Mouse (Mus musculus) CH12.LX (cell line): ENCODE measurements around the gene Ube2b. TPM values are rescaled to one million over a fixed set of nuclear protein-coding genes. Genes with fewer than 3 reads are reported as not detected.
A peak's percentile ranks its signal among the peaks of the same experiment; 100 is the strongest.

ENCODE experiments used
- DNase-seq: peaks from one replicate; pipeline ENCODE4 v3.0.0-alpha.2; 2013; ENCODE audit errors: extremely low read depth
- H3K27ac ChIP-seq: 2 replicates; pipeline ENCODE4 v1.5.1; 2012; ENCODE audit warnings: low read depth, mild to moderate bottlenecking, control low read depth, moderate library complexity; ENCODE audit not compliant: insufficient read depth
- H3K27me3 ChIP-seq: replicated peaks from 2 replicates; pipeline ENCODE3; 2012; ENCODE audit warnings: inconsistent platforms
- H3K36me3 ChIP-seq, 2 experiments: replicated peaks in 1 of 2; 2 replicates each; pipeline versions ENCODE3 to v1.6.1; 2012; ENCODE audit warnings: inconsistent platforms in 1 of 2, low read length in 1 of 2, mild to moderate bottlenecking in 1 of 2, mixed read lengths in 1 of 2, moderate library complexity in 1 of 2; ENCODE audit not compliant: control insufficient read depth in 1 of 2, insufficient read depth in 1 of 2
- H3K4me1 ChIP-seq, 2 experiments: 2 replicates each; pipeline ENCODE4 v1.6.1; 2012; ENCODE audit warnings: inconsistent platforms in 1 of 2, moderate library complexity in 1 of 2; ENCODE audit not compliant: insufficient read depth in 2 of 2, control insufficient read depth in 1 of 2
- H3K4me2 ChIP-seq: 2 replicates; pipeline ENCODE4 v1.6.1; 2012; ENCODE audit warnings: low read depth, mild to moderate bottlenecking, control low read depth; ENCODE audit not compliant: poor library complexity, insufficient read depth, severe bottlenecking
- H3K4me3 ChIP-seq, 3 experiments: fragments of 150-350 bp in 1 of 3; sonication (generic) in 1 of 3; replicated peaks in 1 of 3; 2 replicates each; pipeline versions ENCODE3 to v1.5.1; 2011 to 2012; ENCODE audit warnings: low read depth in 2 of 3, low read length in 2 of 3, mild to moderate bottlenecking in 2 of 3, moderate library complexity in 2 of 3, control low read depth in 1 of 3, improper control_type of control experiment in 1 of 3, inconsistent platforms in 1 of 3, mixed read lengths in 1 of 3; ENCODE audit not compliant: poor library complexity in 1 of 3
- H3K79me2 ChIP-seq: replicated peaks from 2 replicates; pipeline ENCODE4 v1.6.1; 2012; ENCODE audit warnings: mild to moderate bottlenecking, moderate library complexity; ENCODE audit not compliant: control insufficient read depth, poor library complexity, insufficient read depth, severe bottlenecking; ENCODE audit errors: extremely low read depth
- H3K9ac ChIP-seq: 2 replicates; pipeline ENCODE4 v1.6.1; 2012; ENCODE audit warnings: low read depth, mild to moderate bottlenecking, control low read depth, moderate library complexity; ENCODE audit not compliant: insufficient read depth
- H3K9me3 ChIP-seq: replicated peaks from 2 replicates; pipeline ENCODE3; 2012; ENCODE audit warnings: low read length, inconsistent platforms, mixed read lengths
- BHLHE40 ChIP-seq: IDR thresholded peaks from 2 replicates; pipeline ENCODE4 v1.6.1; 2011; ENCODE audit warnings: mild to moderate bottlenecking, low read depth, low read length, improper control_type of control experiment
- CHD1 ChIP-seq: IDR thresholded peaks from 2 replicates; pipeline ENCODE4 v1.6.1; 2012; ENCODE audit warnings: low read depth, low read length, improper control_type of control experiment, inconsistent platforms
- ELF1 ChIP-seq: IDR thresholded peaks from 2 replicates; pipeline ENCODE4 v1.6.1; 2014; ENCODE audit warnings: low read depth, mild to moderate bottlenecking, inconsistent platforms, low read length, improper control_type of control experiment
- ETS1 ChIP-seq: conservative IDR thresholded peaks from 2 replicates; pipeline ENCODE4 v1.6.1; 2012; ENCODE audit warnings: low read depth, mild to moderate bottlenecking, inconsistent platforms, low read length, improper control_type of control experiment, moderate library complexity
- GABPA ChIP-seq: IDR thresholded peaks from 2 replicates; pipeline ENCODE4 v1.6.1; 2012; ENCODE audit warnings: low read depth, low read length, improper control_type of control experiment, inconsistent platforms; ENCODE audit not compliant: insufficient replicate concordance
- JUND ChIP-seq: conservative IDR thresholded peaks from 2 replicates; pipeline ENCODE4 v1.6.1; 2011; ENCODE audit warnings: low read depth, low read length, improper control_type of control experiment
- MXI1 ChIP-seq: IDR thresholded peaks from 2 replicates; pipeline ENCODE4 v1.6.1; 2011; ENCODE audit warnings: mild to moderate bottlenecking, low read depth, low read length, improper control_type of control experiment
- NELFE ChIP-seq: IDR thresholded peaks from 2 replicates; pipeline ENCODE4 v1.6.1; 2011; ENCODE audit warnings: low read depth, low read length, improper control_type of control experiment
- NRF1 ChIP-seq: IDR thresholded peaks from 2 replicates; pipeline ENCODE4 v1.6.1; 2014; ENCODE audit warnings: low read depth, mild to moderate bottlenecking, inconsistent platforms, low read length, improper control_type of control experiment, moderate library complexity
- PAX5 ChIP-seq: IDR thresholded peaks from 2 replicates; pipeline ENCODE4 v1.6.1; 2012; ENCODE audit warnings: low read length, inconsistent platforms, mixed read lengths
- POLR2A ChIP-seq: IDR thresholded peaks from 2 replicates; pipeline ENCODE4 v1.6.1; 2011; ENCODE audit warnings: low read depth, mild to moderate bottlenecking, improper control_type of control experiment, low read length
- RCOR1 ChIP-seq: conservative IDR thresholded peaks from 2 replicates; pipeline ENCODE4 v1.6.1; 2012; ENCODE audit warnings: low read depth, mild to moderate bottlenecking, inconsistent platforms, low read length, improper control_type of control experiment
- SIN3A ChIP-seq: IDR thresholded peaks from 2 replicates; pipeline ENCODE4 v1.6.1; 2012; ENCODE audit warnings: low read length, improper control_type of control experiment, inconsistent platforms
- TCF12 ChIP-seq: IDR thresholded peaks from 2 replicates; pipeline ENCODE4 v1.6.1; 2014; ENCODE audit warnings: low read depth, mild to moderate bottlenecking, inconsistent platforms, low read length, improper control_type of control experiment
- USF2 ChIP-seq: conservative IDR thresholded peaks from 2 replicates; pipeline ENCODE4 v1.6.1; 2011; ENCODE audit warnings: low read depth, low read length, improper control_type of control experiment
- ZKSCAN1 ChIP-seq: IDR thresholded peaks from 2 replicates; pipeline ENCODE4 v1.6.1; 2012; ENCODE audit warnings: low read depth, inconsistent platforms, low read length, improper control_type of control experiment, borderline replicate concordance
- ZMIZ1 ChIP-seq: IDR thresholded peaks from 2 replicates; pipeline ENCODE4 v1.6.1; 2012; ENCODE audit warnings: low read depth, mild to moderate bottlenecking, inconsistent platforms, low read length, improper control_type of control experiment
- ZNF384 ChIP-seq: IDR thresholded peaks from 2 replicates; pipeline ENCODE4 v1.6.1; 2012; ENCODE audit warnings: low read depth, low read length, improper control_type of control experiment, inconsistent platforms
- dilution Hi-C: fragments of 300-500 bp; cut with MboI; formaldehyde crosslinking; loops from 2 replicates; pipeline ENCODE4 v1.14.3; 2020; ENCODE audit warnings: low sequenced_read_pairs; ENCODE audit not compliant: extremely low pct_unique_long_range_greater_than_20kb, extremely low pct_ligation_motif_present
- in situ Hi-C: fragments of 300-500 bp; cut with MboI; formaldehyde crosslinking; loops from 3 replicates; pipeline ENCODE4 v1.14.3; 2019; ENCODE audit warnings: low sequenced_read_pairs, low pct_ligation_motif_present, low pct_unique_long_range_greater_than_20kb, mixed read lengths
- polyA plus RNA-seq: library from polyadenylated mRNA; unstranded; fragments of >175 nt; gene quantifications from 2 replicates; pipeline ENCODE4 v1.2.1, GENCODE M21; 2012; ENCODE audit warnings: low read depth; ENCODE audit not compliant: insufficient read length
- total RNA-seq, 2 experiments: library from RNA; depleted of rRNA; stranded (reverse); fragments of 300-350 nt in 1 of 2; fragments of >200 nt in 1 of 2; gene quantifications; 2 replicates each; pipeline ENCODE4 v1.2.3; 2012 to 2014

Ube2b gene
- total and polyA plus RNA-seq, 3 experiments: 76.7 to 278 (median 230) TPM

GRCm38 (mm10) chr11:51957760-51958159 lies 42.8 kb downstream of the Ube2b start:
- in situ Hi-C loops: no loop called here
- Histone ChIP-seq H3K9me3 (peaks cover 12% of the 10 kb centered on the region), H3K4me2 (no peak overlapping the region), H3K4me1 (peaks cover 6 to 29% of the 10 kb centered on the region in 2 experiments), H3K4me3 (no peak overlapping the region), H3K36me3 (no peaks in the 10 kb centered on the region), H3K27ac (no peak overlapping the region), H3K9ac (no peak overlapping the region), H3K27me3 (peaks cover 3% of the 10 kb centered on the region), H3K79me2 (no peaks in the 10 kb centered on the region)
- dilution Hi-C loops: no loop called here
- peak; percentile 25 for DNase-seq
- no peak for TF ChIP-seq POLR2A
- TF ChIP-seq JUND: no peak
- no peak for TF ChIP-seq ZNF384
- no peak for TF ChIP-seq GABPA
- no peak for TF ChIP-seq SIN3A
- TF ChIP-seq NELFE: no peak
- TF ChIP-seq CHD1: no peak
- TF ChIP-seq PAX5: no peak

- H3K79me2 ChIP-seq: no peaks in the 10 kb centered on the region
- H3K9ac ChIP-seq: no peak overlapping the region
- peaks cover 12% of the 10 kb centered on the region for H3K9me3 ChIP-seq
- no peak overlapping the region for H3K27ac ChIP-seq
- dilution Hi-C loops (no loop called here), in situ Hi-C loops (no loop called here)
- H3K4me3 ChIP-seq: no peak overlapping the region
- H3K4me1 ChIP-seq: peaks cover 6 to 18% of the 10 kb centered on the region in 2 experiments
- H3K36me3 ChIP-seq: no peaks in the 10 kb centered on the region
- H3K4me2 ChIP-seq: no peak overlapping the region
- no peak for TF ChIP-seq RCOR1
- no peak for TF ChIP-seq PAX5
- no peak for TF ChIP-seq GABPA
- TF ChIP-seq POLR2A: no peak
- TF ChIP-seq TCF12: no peak
- TF ChIP-seq SIN3A: no peak
- no peak for TF ChIP-seq ETS1
- TF ChIP-seq NRF1: no peak
- TF ChIP-seq ZMIZ1: no peak
- no peak for TF ChIP-seq ZNF384
- no peak for TF ChIP-seq BHLHE40
- no peak for TF ChIP-seq USF2
- no peak for TF ChIP-seq ZKSCAN1
- no peak for TF ChIP-seq MXI1
- no peak for TF ChIP-seq ELF1
- DNase-seq: no peak
- H3K27me3 ChIP-seq: peaks cover 3% of the 10 kb centered on the region
These were observed 44.5 kb downstream of the Ube2b start for GRCm38 (mm10) chr11:51956112-51956511.
